Mouse (Mus musculus) B cell, adult 2 months (primary cell): ENCODE measurements around the gene Bcl10.
A peak's percentile ranks its signal among the peaks of the same experiment; 100 is the strongest.
"Not testable (repeated sequence)": the region's sequence is repeated elsewhere in the genome, so short reads cannot be mapped to it uniquely, and the experiment has no call there.

Experiments
- DNase-seq, 2 experiments: peaks; one replicate each; pipeline ENCODE4 v3.0.0; 2022

Bcl10 gene

DNA sequence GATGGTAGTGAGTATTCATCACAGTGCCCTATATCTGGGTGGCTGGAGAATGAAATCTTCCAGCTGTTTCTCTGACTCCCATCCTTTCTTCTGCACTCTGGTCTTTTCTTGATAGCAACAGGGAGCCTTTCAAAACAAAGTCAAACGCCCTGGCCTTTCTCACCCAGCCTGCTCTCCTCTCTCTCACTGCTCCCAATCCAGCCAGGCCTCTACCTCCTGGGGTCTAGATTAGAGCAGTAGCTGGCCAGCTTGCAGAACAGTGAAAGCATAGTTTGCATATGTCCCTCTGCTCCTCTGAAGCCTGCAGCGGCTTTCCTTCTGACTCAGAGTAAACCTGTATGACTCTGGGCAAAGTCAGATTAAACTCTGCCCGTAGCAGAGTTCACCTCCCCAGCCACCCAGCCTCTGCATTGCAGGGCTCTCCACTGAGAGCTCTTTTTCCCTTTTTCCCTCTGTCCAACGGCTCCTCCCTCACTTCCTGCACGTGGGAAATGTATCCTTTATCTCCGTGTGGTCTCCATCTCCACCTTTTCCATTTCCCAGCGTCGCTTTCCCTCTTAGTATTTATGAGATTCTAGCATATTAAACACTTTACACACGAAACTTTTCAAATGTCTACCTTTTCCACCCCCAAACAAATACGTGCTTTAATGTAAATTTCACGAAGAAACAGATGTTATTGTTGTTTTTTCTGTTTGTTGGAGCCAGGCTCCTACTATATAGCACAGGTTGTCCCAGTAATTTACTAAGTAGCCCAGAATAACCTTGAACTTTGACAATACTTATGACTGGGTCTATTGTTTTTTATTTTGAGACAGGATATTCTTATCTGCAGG lies at the start of gene Bcl10:
Bcl10 (plus strand) TSS at position 786 of the 836 bp plus-strand sequence.
- no peak for DNase-seq

DNA sequence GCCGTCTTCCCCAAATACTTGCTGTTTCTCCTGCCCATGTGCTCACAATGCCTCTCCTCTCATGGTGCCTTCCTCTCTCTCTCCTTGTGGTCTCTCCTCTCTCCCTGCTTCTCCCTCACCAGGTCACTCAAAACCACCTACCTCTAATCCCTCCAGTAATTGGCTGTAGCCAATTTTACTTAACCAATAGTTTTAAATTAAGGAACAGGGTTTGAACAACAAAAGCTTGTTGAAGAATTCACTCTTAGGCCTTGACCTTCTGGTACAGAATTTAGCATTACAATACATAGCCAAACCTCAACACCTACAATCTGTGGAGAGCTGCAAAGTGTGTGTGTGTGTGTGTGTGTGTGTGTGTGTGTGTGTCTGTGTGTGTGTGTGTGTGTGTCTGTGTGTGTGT lies 49.3 kb upstream of the Bcl10 start:
- no peak for DNase-seq

DNA sequence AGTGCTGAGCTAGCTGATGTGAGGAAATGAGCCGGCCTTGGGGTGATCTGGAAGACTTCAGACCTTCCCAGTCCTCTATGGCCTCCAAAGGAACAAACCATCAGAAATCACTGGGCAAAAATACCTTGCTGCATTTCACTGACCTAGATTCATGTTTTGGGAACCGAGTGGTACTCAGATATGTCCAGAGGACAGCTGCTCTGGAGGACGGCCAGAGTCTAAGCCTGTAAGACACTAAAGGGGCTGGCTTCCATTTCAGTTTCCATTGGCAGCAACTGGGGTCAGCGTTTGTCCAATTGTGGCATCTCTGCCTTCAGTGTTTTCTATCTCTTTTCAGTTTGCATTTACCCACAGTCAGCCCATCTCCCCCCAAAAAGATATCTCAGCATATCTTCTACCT lies 48.5 kb upstream of the Bcl10 start:
- no peak for DNase-seq

DNA sequence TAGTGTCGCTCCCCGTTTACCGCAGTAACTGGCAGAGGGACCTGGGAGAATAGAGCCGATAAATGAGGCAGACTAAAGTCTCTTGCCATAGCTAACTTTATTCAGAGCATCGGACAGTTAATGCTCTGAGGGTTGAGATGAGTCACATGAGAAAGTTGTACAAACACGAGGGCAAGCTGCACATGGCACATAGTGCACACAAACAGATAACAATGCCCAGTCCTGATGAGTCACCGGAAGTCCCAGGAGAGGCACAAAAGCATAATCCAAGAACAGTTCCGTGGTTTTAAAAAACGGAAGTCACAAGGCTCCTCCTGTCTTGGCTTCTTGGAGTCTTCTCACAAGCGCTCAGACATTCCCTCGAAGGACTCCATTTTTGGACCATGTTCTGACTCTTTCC lies 46.5 kb upstream of the Bcl10 start:
- no peak for DNase-seq

DNA sequence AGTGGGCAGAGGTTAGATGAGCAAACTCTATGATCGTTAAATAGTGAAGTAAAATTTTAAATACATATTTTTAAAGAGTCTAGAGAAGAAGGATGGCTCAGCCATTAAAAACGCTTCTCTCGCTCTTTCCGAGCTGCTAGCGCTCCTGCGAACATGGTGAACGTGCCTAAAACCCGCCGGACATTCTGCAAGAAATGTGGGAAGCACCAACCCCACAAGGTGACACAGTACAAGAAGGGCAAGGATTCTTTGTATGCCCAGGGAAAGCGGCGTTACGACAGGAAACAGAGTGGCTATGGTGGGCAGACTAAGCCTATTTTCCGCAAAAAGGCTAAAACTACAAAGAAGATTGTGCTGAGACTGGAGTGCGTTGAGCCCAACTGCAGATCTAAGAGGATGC lies 43.7 kb upstream of the Bcl10 start:
- DNase-seq: not testable (repeated sequence)

DNA sequence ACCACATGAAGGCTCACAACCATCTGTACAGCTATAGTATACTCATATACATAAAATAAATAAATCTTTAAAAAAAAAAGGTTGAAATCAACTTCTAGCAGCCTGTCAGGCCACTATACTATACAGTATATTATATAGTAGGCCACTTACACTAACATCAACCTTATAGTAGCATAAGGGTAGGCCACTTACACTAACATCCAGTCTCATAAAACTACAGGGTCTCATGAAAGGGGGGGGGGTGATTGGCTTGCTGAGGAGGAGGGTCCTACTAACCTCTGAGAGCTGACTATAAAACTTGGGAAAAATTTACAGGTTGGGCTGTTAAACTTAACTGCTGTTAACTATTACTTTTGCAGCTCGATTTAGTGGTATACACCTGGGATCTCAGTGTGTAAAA lies 42.3 kb upstream of the Bcl10 start:
- DNase-seq: no peak

DNA sequence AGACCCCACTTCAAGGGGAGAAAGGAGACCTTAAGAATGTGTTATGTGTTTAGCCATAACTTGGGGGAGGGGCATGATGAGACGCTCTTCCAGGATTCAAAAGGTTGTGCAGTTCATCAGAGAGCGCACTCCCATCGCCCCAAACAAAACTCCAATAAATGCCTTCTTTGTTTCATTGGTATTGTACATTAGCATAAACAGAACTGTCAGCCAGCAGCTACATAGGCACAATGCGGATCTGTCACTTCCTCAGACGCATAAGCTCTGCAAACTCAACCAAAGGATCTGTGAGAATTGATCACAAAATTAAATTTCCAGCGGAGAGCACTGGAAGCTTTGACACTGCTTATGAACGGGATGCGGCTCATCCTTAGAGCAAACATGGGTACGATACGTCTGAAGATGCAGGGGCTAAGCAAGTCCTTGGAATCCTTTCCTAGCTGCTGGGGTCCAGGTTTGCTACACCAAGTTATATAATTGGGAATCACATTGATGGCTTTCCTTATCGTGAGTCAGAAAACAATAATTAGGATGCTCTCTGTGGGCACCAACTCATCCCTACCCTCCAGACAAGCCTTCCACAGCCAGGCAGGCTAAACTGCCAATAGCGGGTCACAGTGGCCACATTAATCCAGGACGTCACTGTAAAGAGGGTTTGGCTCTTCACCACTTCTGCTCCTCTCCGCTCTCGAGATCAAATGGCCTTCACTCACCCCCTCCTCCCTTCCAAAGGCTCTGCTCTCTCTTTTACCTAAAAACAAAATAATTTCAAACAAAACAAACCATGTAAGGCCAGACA lies 40.3 kb upstream of the Bcl10 start:
- DNase-seq: no peak

DNA sequence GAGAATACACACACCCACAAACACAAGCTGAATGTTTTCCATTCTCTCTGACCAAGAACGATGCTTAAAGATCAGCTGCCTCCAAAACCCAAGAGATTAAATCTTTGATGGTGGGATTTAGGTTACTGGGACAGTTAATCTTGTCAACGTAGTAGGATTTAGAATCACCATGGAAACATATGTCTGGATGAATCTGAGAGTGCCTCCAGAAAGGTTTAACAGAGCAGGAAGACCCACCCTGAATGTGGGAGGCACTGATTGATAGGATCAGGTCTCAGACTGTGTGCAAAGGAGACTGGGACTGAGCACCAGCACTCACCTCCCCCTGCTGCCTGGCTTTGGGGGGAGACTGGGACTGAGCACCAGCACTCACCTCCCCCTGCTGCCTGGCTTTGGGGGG lies 39.4 kb upstream of the Bcl10 start:
- DNase-seq: no peak

DNA sequence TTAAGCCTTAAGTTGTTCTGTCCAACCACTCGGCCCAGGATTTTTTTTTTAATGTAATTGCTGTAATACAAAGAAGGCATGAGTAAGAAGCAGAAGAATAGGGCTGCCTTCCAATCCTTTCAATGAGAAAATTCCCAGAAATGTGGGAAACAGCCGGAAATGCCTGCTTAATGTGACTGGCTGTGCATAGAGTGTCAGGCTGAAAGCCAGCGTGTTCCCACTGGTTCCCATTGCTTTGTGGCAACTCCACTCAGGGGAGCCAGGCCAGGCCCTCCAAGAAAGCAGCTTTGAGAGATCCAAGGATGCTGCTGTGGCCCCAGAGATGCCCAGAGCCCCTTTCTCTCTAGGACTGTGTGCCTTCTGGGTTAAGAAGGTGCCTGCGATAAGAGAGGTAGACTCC lies 37.2 kb upstream of the Bcl10 start:
- DNase-seq: no peak

DNA sequence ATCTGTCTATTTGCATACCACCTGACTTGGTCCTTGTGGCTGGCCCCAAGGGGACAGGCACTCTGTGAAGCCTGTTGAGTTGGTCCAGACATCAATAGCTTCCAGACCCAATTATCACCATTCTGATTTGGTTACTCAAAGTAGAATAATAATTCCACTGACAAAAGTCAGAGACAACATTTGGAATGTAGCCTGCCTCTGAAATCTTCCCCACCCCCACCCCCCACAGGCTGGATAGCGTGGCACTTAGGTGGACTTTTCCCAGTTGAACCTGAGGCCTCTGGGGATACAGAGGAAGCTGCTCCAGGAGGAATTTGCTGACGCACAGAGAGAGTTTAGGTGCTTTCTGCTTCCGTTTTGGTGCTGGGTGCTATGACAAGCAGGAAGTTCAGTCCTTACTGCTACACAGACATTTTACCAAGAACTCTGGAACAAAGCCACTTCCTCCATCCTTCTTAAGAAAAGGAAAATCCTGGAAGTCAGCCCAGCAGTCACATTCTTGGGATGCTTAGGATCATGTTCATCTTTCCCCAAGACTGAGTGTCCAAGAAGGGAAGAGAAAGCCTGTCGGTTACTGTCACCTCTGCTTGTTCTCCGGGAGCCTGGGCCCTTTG lies 36.6 kb upstream of the Bcl10 start:
- no peak for DNase-seq

DNA sequence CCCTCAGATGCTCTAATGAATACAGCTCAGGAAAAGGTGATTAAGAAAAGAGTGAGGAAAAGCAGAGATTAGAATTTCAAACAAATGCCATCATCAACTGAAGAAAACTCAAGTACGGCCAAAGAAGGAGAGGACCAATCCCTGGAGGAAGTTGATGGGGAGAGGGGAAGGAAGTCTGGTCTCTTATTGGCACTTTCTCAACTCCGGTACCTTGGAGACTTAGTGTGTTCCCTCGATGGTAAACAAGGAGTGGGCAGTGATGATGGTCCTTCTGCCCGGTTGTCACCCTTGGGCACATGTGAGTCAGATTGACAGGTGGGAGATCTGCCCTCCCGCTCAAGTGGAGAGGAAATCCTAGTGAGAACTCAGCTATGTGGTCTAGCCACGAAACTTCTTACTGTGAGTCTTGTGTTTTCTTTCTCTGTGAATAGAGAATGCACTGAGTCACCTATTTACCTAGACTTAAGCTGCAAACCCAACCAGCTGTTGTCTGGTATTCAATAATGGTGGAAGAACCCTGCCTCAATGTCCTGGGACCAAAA lies 35.1 kb upstream of the Bcl10 start:
- DNase-seq: no peak

DNA sequence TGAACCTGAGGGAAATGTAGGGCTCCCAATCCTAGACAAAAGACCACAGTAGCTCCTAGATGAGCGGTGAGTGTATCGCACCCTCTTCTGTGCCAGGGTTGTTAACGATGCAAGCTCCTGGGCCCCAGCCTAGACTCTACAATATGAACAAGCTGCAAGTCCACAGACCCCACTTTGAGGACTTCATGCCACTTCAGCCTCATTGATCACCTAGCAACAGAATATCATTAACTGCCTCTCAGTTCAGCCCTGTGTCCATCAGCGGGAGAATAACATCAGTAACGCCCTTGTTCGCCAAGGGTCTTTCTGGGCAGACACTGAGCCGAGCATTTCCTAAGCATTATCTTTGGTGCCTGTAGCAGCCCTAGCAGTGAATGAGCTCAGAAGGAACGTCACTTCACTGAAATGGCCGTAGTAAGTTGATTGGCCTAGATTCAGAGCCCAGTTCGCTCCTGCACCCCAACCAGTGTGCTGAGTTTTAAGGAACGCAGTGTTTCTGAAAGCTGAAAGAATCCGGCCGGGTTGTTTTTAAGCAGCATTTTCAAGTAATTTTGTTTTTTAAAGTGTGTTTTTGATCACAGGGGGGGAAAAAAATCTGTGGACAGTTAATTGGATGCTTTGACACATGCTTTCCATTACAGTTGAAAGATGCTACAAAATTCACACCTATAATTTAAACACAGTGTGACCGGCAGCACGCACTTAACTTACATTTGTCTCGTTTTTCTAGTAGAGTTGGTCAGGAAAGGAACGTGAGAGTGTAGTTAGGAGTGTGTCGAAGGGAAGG lies 32.1 kb upstream of the Bcl10 start:
- no peak for DNase-seq

DNA sequence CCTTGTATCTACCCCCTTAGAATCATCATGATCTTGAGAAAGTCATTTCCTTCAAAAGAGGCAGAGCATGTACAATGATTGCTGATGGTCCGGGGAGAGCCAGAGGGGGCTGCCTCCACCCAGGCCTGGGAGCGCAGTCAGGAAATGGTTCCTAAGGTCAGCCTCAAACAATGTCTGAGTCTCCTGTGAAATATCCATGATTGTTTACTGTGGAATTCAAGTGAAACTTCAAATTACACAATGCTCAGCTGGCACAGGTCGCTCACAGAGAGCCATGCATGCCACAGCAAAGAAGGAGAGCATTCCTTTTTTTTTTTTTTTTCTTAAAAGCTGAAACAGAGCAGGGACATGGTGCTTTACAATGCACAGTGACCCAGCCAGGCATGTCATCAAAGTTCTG lies 30.2 kb upstream of the Bcl10 start:
- no peak for DNase-seq

DNA sequence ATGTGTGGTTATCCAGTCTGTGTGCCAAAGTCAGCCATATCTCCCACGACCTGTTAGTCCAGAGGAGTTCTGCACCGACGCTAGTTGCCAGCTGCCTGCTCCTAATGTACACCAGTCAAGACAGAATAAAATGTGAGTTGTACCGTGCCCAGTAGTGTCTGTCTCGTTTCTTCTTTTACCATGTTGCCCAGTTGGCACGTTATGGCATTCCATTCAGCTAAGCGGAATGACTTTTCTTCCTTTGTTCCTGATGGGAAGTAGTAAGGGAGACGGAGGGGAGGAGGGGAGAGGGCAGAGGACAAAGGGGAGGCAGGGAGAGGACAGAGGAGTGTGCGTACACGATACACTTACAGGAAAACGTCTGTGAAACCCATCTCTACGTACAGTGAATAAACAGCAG lies 28.5 kb upstream of the Bcl10 start:
- DNase-seq: no peak

DNA sequence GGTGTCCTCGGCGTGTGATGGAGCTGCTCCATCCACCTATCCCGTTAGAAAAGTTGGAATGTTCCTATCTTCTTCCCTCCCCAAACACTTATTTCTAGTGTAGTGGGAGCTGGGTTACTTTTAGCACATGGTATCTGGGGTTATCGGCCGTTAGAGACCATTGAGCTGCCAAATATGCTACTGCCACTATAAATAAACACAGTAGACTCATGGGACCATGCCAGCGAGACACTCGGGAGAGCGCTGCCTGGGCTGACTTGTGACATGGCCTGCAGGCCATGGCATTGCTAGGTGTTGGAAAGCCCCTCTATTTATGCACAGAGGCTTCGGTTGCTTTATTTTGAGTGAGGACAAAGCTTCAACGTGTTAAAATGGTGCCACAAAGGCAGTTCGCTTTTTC lies 24.9 kb upstream of the Bcl10 start:
- no peak for DNase-seq

DNA sequence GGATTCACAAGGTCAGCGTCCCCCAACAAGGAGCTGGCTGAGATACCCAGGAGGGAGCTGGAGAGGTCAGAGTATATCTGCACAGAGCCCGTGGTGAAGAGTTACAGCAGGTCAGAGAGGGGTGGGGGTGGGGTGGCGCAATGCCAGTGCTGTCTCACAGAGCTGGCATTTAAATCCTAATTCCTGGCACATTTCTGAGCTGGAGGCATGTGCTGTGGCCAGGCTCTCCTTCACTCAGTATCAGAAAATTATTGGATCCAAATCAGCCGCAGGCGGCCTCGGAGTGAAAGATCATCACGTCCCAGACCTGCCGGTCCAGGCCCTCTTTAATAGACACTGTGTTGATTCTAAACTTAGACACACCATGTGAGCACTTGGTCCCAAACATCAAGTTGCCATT lies 22.8 kb upstream of the Bcl10 start:
- no peak for DNase-seq

DNA sequence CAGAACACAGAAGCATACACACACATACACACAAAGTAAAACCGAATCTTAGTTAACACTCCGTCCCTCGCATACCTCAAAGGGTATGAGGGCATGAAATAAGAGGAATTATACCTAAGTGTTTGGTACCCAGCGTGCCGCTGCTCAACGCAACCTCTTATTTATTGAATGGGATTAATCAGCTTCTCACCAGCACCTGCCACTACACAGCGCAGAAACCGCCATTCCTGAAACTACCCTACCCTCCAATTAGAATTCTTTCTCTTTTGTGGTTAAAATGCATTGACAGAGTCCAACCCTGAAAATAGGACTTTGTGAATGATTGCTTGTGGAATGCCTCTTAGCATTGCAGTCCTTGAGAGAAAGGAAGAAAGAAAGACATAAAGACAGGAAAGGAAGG lies 19.1 kb upstream of the Bcl10 start:
- no peak for DNase-seq

DNA sequence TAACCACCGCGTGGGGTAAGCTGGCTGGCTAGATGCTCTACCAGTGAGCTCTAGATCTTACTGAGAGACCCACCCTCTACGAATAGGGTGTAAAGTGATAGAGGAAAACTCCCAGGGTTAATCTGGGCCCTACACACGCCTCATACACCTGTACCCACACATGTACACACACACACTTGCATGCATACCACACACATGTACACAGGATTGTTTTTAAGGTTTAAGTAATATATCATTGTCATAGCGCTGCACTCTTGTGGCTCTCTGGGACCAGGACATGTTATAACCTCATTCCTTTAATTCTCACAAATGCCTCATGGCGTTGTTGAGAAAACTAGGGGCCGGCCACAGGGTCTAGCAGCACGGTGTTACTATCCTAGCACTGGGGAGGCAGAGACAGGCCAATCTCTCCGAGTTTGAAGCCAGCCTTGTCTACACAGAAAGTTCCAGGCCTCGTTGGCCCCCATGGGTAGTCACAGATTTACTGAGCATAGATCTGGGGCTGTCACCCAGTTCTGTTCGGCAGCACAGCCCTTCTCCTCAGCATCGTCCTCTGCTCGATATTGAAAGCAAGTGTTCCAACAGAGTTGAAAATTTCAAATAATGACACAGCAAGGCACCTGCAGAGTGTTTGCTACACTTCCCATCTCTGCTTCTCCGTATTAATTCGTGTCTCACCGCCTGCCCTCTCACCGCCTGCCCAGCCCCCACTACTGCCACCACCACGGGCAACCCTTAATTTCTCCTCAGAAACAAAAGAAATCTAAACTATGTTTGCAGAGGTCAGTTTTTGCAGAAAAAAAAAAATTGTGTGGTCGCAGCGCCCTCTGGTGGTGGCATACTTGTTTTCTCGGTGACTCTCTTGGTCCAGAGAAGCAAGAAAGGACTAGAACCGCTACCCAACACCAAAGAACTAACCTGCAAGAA lies 17.5 kb upstream of the Bcl10 start:
- DNase-seq: peak; percentile 66 to 72

DNA sequence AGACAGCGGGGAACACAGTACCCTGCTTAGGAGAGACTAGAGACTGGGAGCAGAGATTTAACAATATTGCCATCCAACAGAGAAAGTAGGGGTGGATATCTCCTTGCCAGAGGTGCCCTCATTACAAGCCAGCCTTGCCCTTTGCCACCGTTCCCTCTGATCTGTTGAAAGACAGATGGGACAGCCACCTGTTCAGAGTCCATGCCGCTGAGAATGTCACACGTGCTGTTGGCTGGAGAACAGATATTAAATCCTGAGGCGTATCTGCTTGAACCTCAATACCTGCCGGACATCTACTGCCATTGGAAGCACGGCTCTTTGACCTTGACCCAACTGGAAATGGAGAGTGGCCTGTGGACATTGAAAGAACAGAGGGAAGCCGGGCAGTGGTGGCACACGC lies 16.0 kb upstream of the Bcl10 start:
- DNase-seq: no peak

DNA sequence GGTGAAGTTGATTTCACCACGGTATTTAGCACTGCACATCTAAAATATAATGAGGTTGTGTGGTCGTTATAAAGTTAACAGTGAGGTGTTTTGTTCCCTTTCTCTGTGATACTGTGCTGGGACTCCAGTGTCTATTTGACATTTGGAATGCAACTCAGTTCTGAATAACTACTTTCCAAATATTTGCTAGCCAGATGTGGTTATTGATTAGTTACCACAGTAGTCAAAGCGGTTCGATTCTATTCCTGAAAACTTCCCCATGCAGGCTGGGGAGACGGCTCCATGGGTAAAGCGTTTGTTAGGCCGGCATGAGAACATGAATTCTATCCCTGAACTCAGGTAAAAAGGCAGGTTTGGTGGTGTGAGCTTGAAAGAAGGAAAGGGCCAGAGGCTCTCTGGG lies 10.1 kb upstream of the Bcl10 start:
- no peak for DNase-seq

DNA sequence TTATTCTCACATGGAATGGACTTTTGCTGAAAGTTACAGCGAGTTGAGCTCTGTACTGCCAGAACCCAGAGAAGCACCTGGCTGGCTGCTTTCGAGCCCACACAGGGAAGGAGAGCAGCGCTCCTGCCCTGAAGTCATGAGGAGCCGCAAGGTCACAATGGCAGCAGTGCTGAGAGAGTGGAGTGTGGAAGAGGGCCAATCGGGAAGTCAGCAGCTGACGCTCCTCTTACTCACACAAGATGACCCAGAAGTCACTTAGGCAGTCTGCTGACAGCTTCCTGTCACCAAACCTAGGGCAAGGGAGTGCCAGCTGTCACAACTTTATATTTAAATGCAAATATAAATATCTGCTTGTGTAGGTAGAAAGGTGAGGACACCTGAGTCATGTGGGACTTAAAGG lies 9.3 kb upstream of the Bcl10 start:
- DNase-seq: no peak

DNA sequence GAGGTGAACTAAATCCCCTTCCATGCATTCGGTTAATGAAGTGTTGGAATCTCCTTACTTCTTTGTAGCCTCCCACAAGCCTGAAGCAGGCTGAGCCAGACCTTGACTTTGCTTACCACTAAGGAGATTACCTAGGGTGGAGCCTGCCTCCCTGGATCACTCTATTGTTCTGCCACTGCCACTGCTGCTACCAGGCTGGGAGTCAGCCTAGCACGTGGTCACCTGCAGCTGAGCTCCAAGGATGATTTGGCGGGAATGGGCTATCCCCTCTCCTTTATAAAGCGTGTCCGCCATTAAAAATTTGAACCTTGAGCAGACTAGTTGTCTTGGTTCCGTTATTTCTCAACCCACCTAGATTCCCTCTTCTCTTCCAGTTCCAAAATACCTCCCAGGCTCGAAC lies 8.7 kb upstream of the Bcl10 start:
- DNase-seq: not testable (repeated sequence)
